Mouse (Mus musculus): ENCODE measurements around the gene Fam151b. TPM values are rescaled to one million over a fixed set of nuclear protein-coding genes. Genes with fewer than 3 reads are reported as not detected.

Gene Fam151b
- total and polyA plus RNA-seq, 3 experiments: 0.11 TPM; not detected in 2

- no peak for ATAC-seq (ENCODE audit: extremely low read depth, insufficient number of reproducible peaks, low FRiP score, poor library complexity, severe bottlenecking)
- Histone ChIP-seq H3K9me3 (replicated peaks) (no peaks in the 10 kb centered on the region), H3K27me3 (ENCODE audit: insufficient read depth, low read length) (no peaks in the 10 kb centered on the region), H3K4me1 (ENCODE audit: insufficient read depth, low read depth, low read length) (no peaks in the 10 kb centered on the region), H3K4me3 (ENCODE audit: low read depth, low read length) (no peak overlapping the region), H3K36me3 (replicated peaks) (peaks cover 40% of the 10 kb centered on the region)
- DNase-seq (ENCODE audit: low spot score): no peak
- TF ChIP-seq POLR2AphosphoS5 (IDR thresholded peaks at IDR 0.05; ENCODE audit: insufficient replicate concordance, low read depth, low read length): no peak
- TF ChIP-seq CTCF (IDR thresholded peaks at IDR 0.05; ENCODE audit: low read depth, low read length): no peak
- no peak for TF ChIP-seq GATA2 (IDR thresholded peaks at IDR 0.05; ENCODE audit: borderline replicate concordance, low read depth, low read length)
- no peak for TF ChIP-seq TAL1 (conservative IDR thresholded peaks at IDR 0.05; ENCODE audit: low read depth, low read length)
- TF ChIP-seq GATA1 (IDR thresholded peaks at IDR 0.05; ENCODE audit: borderline replicate concordance, low read length): no peak
These were observed 21.1 kb upstream of the Fam151b start for GRCm38 (mm10) chr13:92504871-92505270.

GRCm38 (mm10) chr13:92491923-92492322 is 8.1 kb upstream of the Fam151b start:
- Histone ChIP-seq H3K4me3 (ENCODE audit: low read depth, low read length) (no peak overlapping the region), H3K4me1 (ENCODE audit: insufficient read depth, low read depth, low read length) (no peaks in the 10 kb centered on the region), H3K9me3 (replicated peaks) (no peaks in the 10 kb centered on the region), H3K27me3 (ENCODE audit: insufficient read depth, low read length) (no peaks in the 10 kb centered on the region), H3K36me3 (replicated peaks) (peaks cover 27% of the 10 kb centered on the region)
- ATAC-seq (ENCODE audit: extremely low read depth, insufficient number of reproducible peaks, low FRiP score, poor library complexity, severe bottlenecking): no peak
- DNase-seq (ENCODE audit: low spot score): no peak
- TF ChIP-seq TAL1 (conservative IDR thresholded peaks at IDR 0.05; ENCODE audit: low read depth, low read length) (no peak), GATA2 (IDR thresholded peaks at IDR 0.05; ENCODE audit: borderline replicate concordance, low read depth, low read length) (no peak), CTCF (IDR thresholded peaks at IDR 0.05; ENCODE audit: low read depth, low read length) (no peak), GATA1 (IDR thresholded peaks at IDR 0.05; ENCODE audit: borderline replicate concordance, low read length) (no peak), POLR2AphosphoS5 (IDR thresholded peaks at IDR 0.05; ENCODE audit: insufficient replicate concordance, low read depth, low read length) (no peak)

GRCm38 (mm10) chr13:92490817-92491216 is 7.0 kb upstream of the Fam151b start:
- no peak for ATAC-seq (ENCODE audit: extremely low read depth, insufficient number of reproducible peaks, low FRiP score, poor library complexity, severe bottlenecking)
- no peaks in the 10 kb centered on the region for H3K9me3 ChIP-seq (replicated peaks)
- DNase-seq (ENCODE audit: low spot score): no peak
- H3K4me3 ChIP-seq (ENCODE audit: low read depth, low read length): no peak overlapping the region
- H3K36me3 ChIP-seq (replicated peaks): peaks cover 27% of the 10 kb centered on the region
- no peaks in the 10 kb centered on the region for H3K4me1 ChIP-seq (ENCODE audit: insufficient read depth, low read depth, low read length)
- no peak for TF ChIP-seq POLR2AphosphoS5 (IDR thresholded peaks at IDR 0.05; ENCODE audit: insufficient replicate concordance, low read depth, low read length)
- no peak for TF ChIP-seq TAL1 (conservative IDR thresholded peaks at IDR 0.05; ENCODE audit: low read depth, low read length)
- no peak for TF ChIP-seq GATA2 (IDR thresholded peaks at IDR 0.05; ENCODE audit: borderline replicate concordance, low read depth, low read length)
- no peak for TF ChIP-seq GATA1 (IDR thresholded peaks at IDR 0.05; ENCODE audit: borderline replicate concordance, low read length)
- TF ChIP-seq CTCF (IDR thresholded peaks at IDR 0.05; ENCODE audit: low read depth, low read length): no peak
- H3K27me3 ChIP-seq (ENCODE audit: insufficient read depth, low read length): no peaks in the 10 kb centered on the region

GRCm38 (mm10) chr13:92483348-92483747 is 467 bp downstream of the Fam151b start:
- ATAC-seq (ENCODE audit: extremely low read depth, insufficient number of reproducible peaks, low FRiP score, poor library complexity, severe bottlenecking): no peak
- Histone ChIP-seq H3K9me3 (replicated peaks) (no peaks in the 10 kb centered on the region), H3K36me3 (replicated peaks) (peaks cover 7% of the 10 kb centered on the region), H3K4me1 (ENCODE audit: insufficient read depth, low read depth, low read length) (peaks cover 3% of the 10 kb centered on the region; the same call in 1 of the 2 replicates), H3K27me3 (ENCODE audit: insufficient read depth, low read length) (peaks cover 3% of the 10 kb centered on the region; the same call in 1 of the 2 replicates), H3K4me3 (ENCODE audit: low read depth, low read length) (no peak overlapping the region)
- TF ChIP-seq GATA2 (IDR thresholded peaks at IDR 0.05; ENCODE audit: borderline replicate concordance, low read depth, low read length): no peak
- TF ChIP-seq GATA1 (IDR thresholded peaks at IDR 0.05; ENCODE audit: borderline replicate concordance, low read length): no peak
- TF ChIP-seq CTCF (IDR thresholded peaks at IDR 0.05; ENCODE audit: low read depth, low read length): no peak
- TF ChIP-seq POLR2AphosphoS5 (IDR thresholded peaks at IDR 0.05; ENCODE audit: insufficient replicate concordance, low read depth, low read length): no peak
- no peak for TF ChIP-seq TAL1 (conservative IDR thresholded peaks at IDR 0.05; ENCODE audit: low read depth, low read length)
- DNase-seq (ENCODE audit: low spot score): no peak

GRCm38 (mm10) chr13:92470151-92470550 is 13.7 kb downstream of the Fam151b start:
- H3K27me3 ChIP-seq (ENCODE audit: insufficient read depth, low read length): peaks cover 26% of the 10 kb centered on the region
- H3K9me3 ChIP-seq (replicated peaks): no peaks in the 10 kb centered on the region
- TF ChIP-seq TAL1 (conservative IDR thresholded peaks at IDR 0.05; ENCODE audit: low read depth, low read length): no peak
- TF ChIP-seq GATA2 (IDR thresholded peaks at IDR 0.05; ENCODE audit: borderline replicate concordance, low read depth, low read length): no peak
- DNase-seq (ENCODE audit: low spot score) (no peak), ATAC-seq (ENCODE audit: extremely low read depth, insufficient number of reproducible peaks, low FRiP score, poor library complexity, severe bottlenecking) (no peak)
- H3K4me1 ChIP-seq (ENCODE audit: insufficient read depth, low read depth, low read length): no peaks in the 10 kb centered on the region
- no peak overlapping the region for H3K4me3 ChIP-seq (ENCODE audit: low read depth, low read length)
- no peaks in the 10 kb centered on the region for H3K36me3 ChIP-seq (replicated peaks)

GRCm38 (mm10) chr13:92469381-92469780 is 14.4 kb downstream of the Fam151b start:
- no peak for ATAC-seq (ENCODE audit: extremely low read depth, insufficient number of reproducible peaks, low FRiP score, poor library complexity, severe bottlenecking)
- TF ChIP-seq CTCF (IDR thresholded peaks at IDR 0.05; ENCODE audit: low read depth, low read length) (no peak), GATA1 (IDR thresholded peaks at IDR 0.05; ENCODE audit: borderline replicate concordance, low read length) (no peak), TAL1 (conservative IDR thresholded peaks at IDR 0.05; ENCODE audit: low read depth, low read length) (no peak), POLR2AphosphoS5 (IDR thresholded peaks at IDR 0.05; ENCODE audit: insufficient replicate concordance, low read depth, low read length) (no peak), GATA2 (IDR thresholded peaks at IDR 0.05; ENCODE audit: borderline replicate concordance, low read depth, low read length) (no peak)
- Histone ChIP-seq H3K4me3 (ENCODE audit: low read depth, low read length) (no peak overlapping the region), H3K9me3 (replicated peaks) (no peaks in the 10 kb centered on the region), H3K27me3 (ENCODE audit: insufficient read depth, low read length) (peaks cover 26% of the 10 kb centered on the region), H3K4me1 (ENCODE audit: insufficient read depth, low read depth, low read length) (no peaks in the 10 kb centered on the region), H3K36me3 (replicated peaks) (no peaks in the 10 kb centered on the region)
- no peak for DNase-seq (ENCODE audit: low spot score)

Data from G1E (cell line).